Comparison of ENCODE assay signal across 12 mouse cellular contexts in genomic region chr12:99361752-99362132, GRCm38 (mm10).
DNase-seq lines count a peak whose midpoint lies in the region; ATAC-seq and TF ChIP-seq lines count a peak whose summit lies in the region.
"Had no signal": no experiment of that assay in that cellular context is flagged by ENCODE, and none has a peak within 500 bp of the region (broad histone marks: within the 10 kb centered on the region; RNA-seq: fewer than 3 reads in every experiment).

No protein-coding gene starts in this region.

- no peak overlapping the region for H3K4me3 ChIP-seq in heart, embryonic 15.5 days
- no peak overlapping the region for H3K4me3 ChIP-seq in lung, embryonic 15.5 days
- H3K4me3 ChIP-seq in embryonic facial prominence, embryonic 15.5 days (replicated peaks) = no peak overlapping the region
- H3K4me3 ChIP-seq in intestine, postnatal 0 days (ENCODE audit: low read depth, low read length) = no peak overlapping the region
- H3K4me3 ChIP-seq: midbrain, embryonic 12.5 days had no signal

- no peaks in the 10 kb centered on the region for H3K27me3 ChIP-seq in heart, embryonic 15.5 days
- no peaks in the 10 kb centered on the region for H3K27me3 ChIP-seq in lung, embryonic 15.5 days
- no peaks in the 10 kb centered on the region for H3K27me3 ChIP-seq in embryonic facial prominence, embryonic 15.5 days
- no peaks in the 10 kb centered on the region for H3K27me3 ChIP-seq in intestine, postnatal 0 days (replicated peaks; ENCODE audit: control insufficient read depth, insufficient read depth, low read length)
- H3K27me3 ChIP-seq: midbrain, embryonic 12.5 days had no signal

- intact Hi-C loops in heart, postnatal 14 days (cut with DNase I) = no loop called here

- no peaks in the 10 kb centered on the region for H3K36me3 ChIP-seq in heart, embryonic 15.5 days
- H3K36me3 ChIP-seq in lung, embryonic 15.5 days = no peaks in the 10 kb centered on the region
- no peaks in the 10 kb centered on the region for H3K36me3 ChIP-seq in embryonic facial prominence, embryonic 15.5 days
- H3K36me3 ChIP-seq in intestine, postnatal 0 days (ENCODE audit: control insufficient read depth, insufficient read depth) = no peaks in the 10 kb centered on the region
- H3K36me3 ChIP-seq: midbrain, embryonic 12.5 days had no signal

- no peak for ATAC-seq in heart, embryonic 15.5 days (replicated peaks; ENCODE audit: insufficient number of reproducible peaks, insufficient read depth, low FRiP score, low read depth)
- ATAC-seq in lung, embryonic 15.5 days (ENCODE audit: borderline replicate concordance, extremely low read depth, low FRiP score, low TSS enrichment) = no peak
- ATAC-seq in embryonic facial prominence, embryonic 15.5 days (ENCODE audit: insufficient number of reproducible peaks, low FRiP score, low TSS enrichment, low read depth) = no peak
- no peak for ATAC-seq in intestine, postnatal 0 days
- ATAC-seq: activated CD4-positive, CD25-positive, alpha-beta regulatory T cell, adult 4 months had no signal

- H3K27ac ChIP-seq in heart, embryonic 15.5 days = peak overlapping the region; percentile 44
- peak overlapping the region; percentile 13; the same call in 1 of the 2 replicates for H3K27ac ChIP-seq in lung, embryonic 15.5 days
- peak overlapping the region; percentile 40; the same call in 1 of the 2 replicates for H3K27ac ChIP-seq in embryonic facial prominence, embryonic 15.5 days (replicated peaks)
- H3K27ac ChIP-seq in intestine, postnatal 0 days (ENCODE audit: low read depth, low read length) = peak overlapping the region; percentile 50; the same call in 1 of the 2 replicates
- H3K27ac ChIP-seq: liver, embryonic 14.5 days; midbrain, embryonic 12.5 days had no signal

- H3K9ac ChIP-seq in heart, embryonic 15.5 days = no peak overlapping the region
- H3K9ac ChIP-seq in lung, embryonic 15.5 days = no peak overlapping the region
- H3K9ac ChIP-seq in embryonic facial prominence, embryonic 15.5 days = no peak overlapping the region
- H3K9ac ChIP-seq in intestine, postnatal 0 days (ENCODE audit: low read depth, low read length) = no peak overlapping the region
- H3K9ac ChIP-seq: liver, embryonic 14.5 days; midbrain, embryonic 12.5 days had no signal

- 34% methylated on average over 5 of the region's 5 CpGs for WGBS in heart, embryonic 15.5 days
- 49% methylated on average over 5 of the region's 5 CpGs for WGBS in lung, embryonic 15.5 days
- WGBS in embryonic facial prominence, embryonic 15.5 days = 65% methylated on average over 5 of the region's 5 CpGs
- WGBS in intestine, postnatal 0 days = 53% methylated on average over 5 of the region's 5 CpGs

- DNase-seq in heart, postnatal 14 days = no peak
- DNase-seq in lung, adult 18-20 months = no peak
- no peak for DNase-seq in retina, postnatal 1 day
- no peak for DNase-seq in adrenal gland, adult 2 months
- DNase-seq: spleen, adult 18-20 months had no signal

- peaks cover 57% of the 10 kb centered on the region for H3K4me1 ChIP-seq in heart, embryonic 15.5 days (replicated peaks)
- peaks cover 22% of the 10 kb centered on the region for H3K4me1 ChIP-seq in lung, embryonic 15.5 days
- H3K4me1 ChIP-seq in embryonic facial prominence, embryonic 15.5 days = peaks cover 37% of the 10 kb centered on the region
- peaks cover 8% of the 10 kb centered on the region; the same call in 1 of the 2 replicates for H3K4me1 ChIP-seq in intestine, postnatal 0 days (replicated peaks; ENCODE audit: control insufficient read depth, insufficient read depth, low read length)

- H3K4me2 ChIP-seq in heart, embryonic 15.5 days = peak overlapping the region; percentile 33
- no peak overlapping the region for H3K4me2 ChIP-seq in lung, embryonic 15.5 days
- H3K4me2 ChIP-seq in embryonic facial prominence, embryonic 15.5 days (replicated peaks) = no peak overlapping the region
- H3K4me2 ChIP-seq in intestine, postnatal 0 days (replicated peaks; ENCODE audit: low read depth) = no peak overlapping the region
- H3K4me2 ChIP-seq: midbrain, embryonic 12.5 days had no signal

- H3K9me3 ChIP-seq in heart, embryonic 15.5 days (replicated peaks) = no peaks in the 10 kb centered on the region
- H3K9me3 ChIP-seq in lung, embryonic 15.5 days = no peaks in the 10 kb centered on the region
- H3K9me3 ChIP-seq in embryonic facial prominence, embryonic 15.5 days (replicated peaks) = no peaks in the 10 kb centered on the region
- H3K9me3 ChIP-seq in intestine, postnatal 0 days (ENCODE audit: control insufficient read depth) = no peaks in the 10 kb centered on the region
- H3K9me3 ChIP-seq: midbrain, embryonic 12.5 days had no signal

- TF ChIP-seq CTCF in intestine, postnatal 0 days (IDR thresholded peaks at IDR 0.05; ENCODE audit: low read depth) = no peak
